Mouse (Mus musculus) heart, embryonic 10.5 days (tissue): ENCODE results near the gene Cadps. TPM values are rescaled to one million over a fixed set of nuclear protein-coding genes. Genes with fewer than 3 reads are reported as not detected.

Experiments
- DNase-seq: peaks from one replicate; pipeline ENCODE4 v3.0.0-alpha.2; 2017; ENCODE audit warnings: low spot score
- H3K27ac ChIP-seq: fragments of 300-500 bp; sonication (generic); 2 replicates; pipeline ENCODE4 v1.5.1; 2016; ENCODE audit warnings: mild to moderate bottlenecking
- H3K27me3 ChIP-seq: fragments of 300-500 bp; sonication (generic); 2 replicates; pipeline ENCODE4 v1.6.1; 2016; ENCODE audit warnings: mild to moderate bottlenecking; ENCODE audit not compliant: poor library complexity, insufficient read depth, severe bottlenecking
- H3K36me3 ChIP-seq: fragments of 300-500 bp; sonication (generic); 2 replicates; pipeline ENCODE4 v1.6.1; 2016; ENCODE audit warnings: mild to moderate bottlenecking, moderate library complexity
- H3K4me1 ChIP-seq: fragments of 300-500 bp; sonication (generic); 2 replicates; pipeline ENCODE4 v1.6.1; 2016; ENCODE audit warnings: mild to moderate bottlenecking
- H3K4me3 ChIP-seq: fragments of 300-500 bp; sonication (generic); 2 replicates; pipeline ENCODE4 v1.5.1; 2016; ENCODE audit warnings: mild to moderate bottlenecking, moderate library complexity
- H3K9me3 ChIP-seq: fragments of 300-500 bp; sonication (generic); 2 replicates; pipeline ENCODE4 v1.6.1; 2016; ENCODE audit warnings: mild to moderate bottlenecking, moderate library complexity
- WGBS: fragments of 180-500 bp; shearing (Covaris S2); methylation state at CpG from one replicate; pipeline ENCODE4 v1.1.7; 2016; 5-methylcytosine and 5-hydroxymethylcytosine counted together
- polyA plus RNA-seq: library from polyadenylated mRNA; unstranded; fragments of >200 nt; fragmentation: Nextera tagmentation; extraction: Ambion mirVana; gene quantifications from 2 replicates; pipeline ENCODE4 v1.2.1, GENCODE M21; 2016

Gene Cadps
- polyA plus RNA-seq: 0.65 and 1.4 TPM in 2 replicates

- WGBS: under 1% methylated on average over 69 of the region's 71 CpGs
- peak; percentile 77 for DNase-seq
- Histone ChIP-seq H3K27me3 (peaks cover 13% of the 10 kb centered on the region; the same call in 1 of the 2 replicates), H3K4me1 (peaks cover 14% of the 10 kb centered on the region), H3K27ac (peak within 1 kb of the TSS; percentile 88), H3K36me3 (no peaks in the 10 kb centered on the region), H3K9me3 (no peaks in the 10 kb centered on the region), H3K4me3 (peak within 1 kb of the TSS; percentile 75)
Measured at GRCm38 (mm10) chr14:12822491-12823219, at the start of gene Cadps. Gene Cadps (minus strand): TSS chr14:12823079.

- Histone ChIP-seq H3K36me3 (no peaks in the 10 kb centered on the region), H3K4me1 (no peaks in the 10 kb centered on the region), H3K27me3 (no peaks in the 10 kb centered on the region), H3K9me3 (no peaks in the 10 kb centered on the region), H3K4me3 (no peak overlapping the region), H3K27ac (no peak overlapping the region)
- no peak for DNase-seq
- WGBS: 82% methylated on average over 1 of the region's 1 CpGs
Measured at GRCm38 (mm10) chr14:12869605-12870004, 46.7 kb upstream of the Cadps start.

- DNase-seq: no peak
- H3K27me3 ChIP-seq: no peaks in the 10 kb centered on the region
- no peaks in the 10 kb centered on the region for H3K36me3 ChIP-seq
- no peak overlapping the region for H3K27ac ChIP-seq
- H3K4me1 ChIP-seq: no peaks in the 10 kb centered on the region
- 66% methylated on average over 2 of the region's 2 CpGs for WGBS
- H3K4me3 ChIP-seq: no peak overlapping the region
- H3K9me3 ChIP-seq: no peaks in the 10 kb centered on the region
Measured at GRCm38 (mm10) chr14:12865258-12865657, 42.4 kb upstream of the Cadps start.

GRCm38 (mm10) chr14:12843860-12844259, 21.0 kb upstream of the Cadps start:
- Histone ChIP-seq H3K4me3 (no peak overlapping the region), H3K27me3 (no peaks in the 10 kb centered on the region), H3K27ac (no peak overlapping the region), H3K4me1 (no peaks in the 10 kb centered on the region), H3K9me3 (no peaks in the 10 kb centered on the region), H3K36me3 (no peaks in the 10 kb centered on the region)
- no peak for DNase-seq

GRCm38 (mm10) chr14:12839471-12839870, 16.6 kb upstream of the Cadps start:
- Histone ChIP-seq H3K4me3 (no peak overlapping the region), H3K27me3 (no peaks in the 10 kb centered on the region), H3K27ac (no peak overlapping the region), H3K4me1 (no peaks in the 10 kb centered on the region), H3K36me3 (no peaks in the 10 kb centered on the region), H3K9me3 (no peaks in the 10 kb centered on the region)
- WGBS: 60% methylated on average over 1 of the region's 1 CpGs
- DNase-seq: no peak

- Histone ChIP-seq H3K27ac (no peak overlapping the region), H3K36me3 (no peaks in the 10 kb centered on the region), H3K4me3 (no peak overlapping the region), H3K27me3 (no peaks in the 10 kb centered on the region), H3K9me3 (no peaks in the 10 kb centered on the region), H3K4me1 (no peaks in the 10 kb centered on the region)
- no peak for DNase-seq
Measured at GRCm38 (mm10) chr14:12838949-12839348, 16.1 kb upstream of the Cadps start.

GRCm38 (mm10) chr14:12838323-12838722, 15.4 kb upstream of the Cadps start:
- Histone ChIP-seq H3K4me1 (no peaks in the 10 kb centered on the region), H3K4me3 (no peak overlapping the region), H3K9me3 (no peaks in the 10 kb centered on the region), H3K27me3 (no peaks in the 10 kb centered on the region), H3K27ac (no peak overlapping the region), H3K36me3 (no peaks in the 10 kb centered on the region)
- DNase-seq: no peak

DNA sequence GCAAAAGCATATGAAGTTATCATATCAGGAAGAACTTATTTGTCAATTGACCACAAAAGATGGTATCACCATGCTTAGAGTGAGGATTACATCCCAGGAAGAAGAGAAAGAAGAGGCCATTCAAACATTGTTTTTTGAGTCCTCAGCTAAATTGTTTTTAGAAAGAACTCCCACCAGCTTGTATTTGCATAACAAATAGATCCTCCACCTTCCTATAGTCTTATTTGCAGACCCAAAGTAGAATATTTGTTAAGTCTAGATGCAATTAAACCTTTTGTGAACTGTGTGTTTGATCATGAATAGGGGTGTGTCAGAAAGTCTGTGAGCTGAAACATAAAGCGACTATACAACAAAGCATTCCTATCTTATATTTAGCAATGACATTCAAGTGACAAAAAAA, 15.0 kb upstream of the Cadps start:
- Histone ChIP-seq H3K9me3 (no peaks in the 10 kb centered on the region), H3K36me3 (no peaks in the 10 kb centered on the region), H3K27me3 (no peaks in the 10 kb centered on the region), H3K4me3 (no peak overlapping the region), H3K4me1 (no peaks in the 10 kb centered on the region), H3K27ac (no peak overlapping the region)
- WGBS: 58% methylated on average over 1 of the region's 1 CpGs
- no peak for DNase-seq

DNA sequence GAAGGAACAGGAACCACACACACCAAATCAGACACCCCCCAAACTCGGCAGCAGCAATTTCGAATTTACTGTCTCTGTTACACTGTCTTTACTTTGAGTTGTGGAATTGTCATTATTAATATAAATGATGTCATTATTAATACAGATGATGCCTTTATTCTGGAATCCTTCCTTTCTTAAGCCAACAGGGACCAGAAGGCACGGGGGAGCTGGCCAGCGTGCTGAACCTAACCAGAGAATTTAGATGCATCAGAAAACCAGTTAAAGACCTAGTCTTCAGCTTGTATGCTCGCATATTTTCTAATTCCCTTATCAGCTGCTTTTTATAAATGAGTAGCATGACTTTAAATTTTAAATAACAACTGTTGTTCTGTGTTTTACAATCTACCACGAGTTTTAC, 902 bp upstream of the Cadps start:
- peaks cover 14% of the 10 kb centered on the region for H3K4me1 ChIP-seq
- no peak overlapping the region for H3K27ac ChIP-seq
- H3K9me3 ChIP-seq: no peaks in the 10 kb centered on the region
- WGBS: 12% methylated on average over 6 of the region's 6 CpGs
- H3K36me3 ChIP-seq: no peaks in the 10 kb centered on the region
- DNase-seq: no peak
- peaks cover 13% of the 10 kb centered on the region; the same call in 1 of the 2 replicates for H3K27me3 ChIP-seq
- H3K4me3 ChIP-seq: no peak overlapping the region

DNA sequence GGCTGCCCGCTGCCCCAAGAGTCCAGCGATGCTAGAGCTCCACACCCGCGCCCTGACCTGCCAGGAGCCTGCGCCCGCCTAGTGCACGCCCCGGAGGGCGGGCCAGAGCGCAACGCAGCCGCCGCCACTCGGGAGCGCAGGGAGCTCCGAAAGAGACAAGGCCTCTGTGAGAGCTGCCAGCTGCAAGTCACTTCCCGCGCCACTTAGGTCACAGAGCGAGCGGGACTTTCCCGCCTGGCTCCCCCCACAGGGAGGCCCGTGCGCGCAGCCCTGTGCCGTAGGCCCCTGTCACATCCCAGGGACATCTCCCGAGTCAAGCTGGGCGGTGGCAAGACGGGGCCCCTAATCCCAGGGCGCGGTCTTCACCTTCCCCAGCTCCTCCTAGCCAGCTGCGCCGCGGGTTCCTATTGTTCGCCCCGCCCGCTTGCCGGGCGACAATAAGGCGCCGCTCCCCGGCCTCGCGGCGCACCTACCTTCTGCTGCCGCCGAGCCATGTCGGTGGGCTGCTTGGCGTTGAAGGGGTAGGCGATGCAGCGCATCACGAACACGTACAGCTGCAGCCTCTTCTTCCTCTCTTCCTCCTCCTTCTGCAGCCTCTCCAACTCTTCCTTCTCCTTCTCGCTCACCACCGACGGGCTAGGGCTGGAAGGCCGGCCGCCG, 918 bp downstream of the Cadps start:
- DNase-seq: peak; percentile 88
- under 1% methylated on average over 58 of the region's 58 CpGs for WGBS
- Histone ChIP-seq H3K36me3 (no peaks in the 10 kb centered on the region), H3K9me3 (no peaks in the 10 kb centered on the region), H3K27ac (peak overlapping the region; percentile 88), H3K27me3 (peaks cover 13% of the 10 kb centered on the region; the same call in 1 of the 2 replicates), H3K4me1 (peaks cover 14% of the 10 kb centered on the region), H3K4me3 (peak overlapping the region; percentile 75)

GRCm38 (mm10) chr14:12821156-12821813, 1.6 kb downstream of the Cadps start:
- peaks cover 14% of the 10 kb centered on the region for H3K4me1 ChIP-seq
- H3K27me3 ChIP-seq: peaks cover 13% of the 10 kb centered on the region; the same call in 1 of the 2 replicates
- no peak for DNase-seq
- H3K4me3 ChIP-seq: peak overlapping the region; percentile 75
- no peaks in the 10 kb centered on the region for H3K36me3 ChIP-seq
- H3K27ac ChIP-seq: peak overlapping the region; percentile 88
- no peaks in the 10 kb centered on the region for H3K9me3 ChIP-seq
- WGBS: under 1% methylated on average over 13 of the region's 13 CpGs

DNA sequence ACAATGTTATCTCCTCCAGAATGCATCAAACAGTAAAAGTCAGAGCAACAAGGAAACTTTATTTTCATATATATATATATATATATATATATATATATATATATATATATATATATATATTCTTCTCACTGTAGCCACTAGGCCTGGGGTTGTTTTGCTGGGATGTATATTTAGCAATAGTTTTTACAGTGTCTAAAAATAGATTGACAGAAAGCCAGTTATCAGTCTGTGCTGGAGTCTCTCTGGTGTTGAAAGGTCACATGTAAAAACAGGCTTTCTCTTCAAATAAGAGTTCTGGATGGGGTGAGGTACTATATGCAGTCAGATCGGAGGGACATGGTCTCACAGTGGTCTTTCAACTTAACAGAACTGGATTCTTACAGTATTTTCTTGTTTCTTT, 2.7 kb downstream of the Cadps start:
- no peak for DNase-seq
- H3K4me3 ChIP-seq: no peak overlapping the region
- H3K4me1 ChIP-seq: peaks cover 14% of the 10 kb centered on the region
- no peaks in the 10 kb centered on the region for H3K36me3 ChIP-seq
- H3K27me3 ChIP-seq: peaks cover 13% of the 10 kb centered on the region; the same call in 1 of the 2 replicates
- no peaks in the 10 kb centered on the region for H3K9me3 ChIP-seq
- no peak overlapping the region; the same call in 1 of the 2 replicates for H3K27ac ChIP-seq
- 38% methylated on average over 1 of the region's 1 CpGs for WGBS

DNA sequence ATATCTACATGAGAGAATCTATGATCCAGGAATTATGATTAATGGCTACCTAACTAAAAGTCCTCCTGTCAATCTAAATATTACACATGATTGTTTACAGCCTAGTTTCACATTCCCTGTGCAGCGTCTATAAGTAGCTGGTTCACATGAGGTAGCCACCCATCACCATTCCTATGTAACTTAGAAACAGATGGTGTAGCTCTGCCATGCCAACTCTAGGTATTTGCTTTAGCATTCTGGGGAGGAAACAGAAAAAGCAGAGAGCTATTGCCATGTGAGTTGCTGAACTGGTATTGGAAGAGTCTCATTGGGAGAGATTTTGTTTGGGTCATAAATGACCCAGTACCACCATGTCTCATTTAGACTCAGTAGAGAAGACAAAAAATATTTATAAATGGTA, 4.4 kb downstream of the Cadps start:
- Histone ChIP-seq H3K4me3 (no peak overlapping the region), H3K27me3 (peaks cover 13% of the 10 kb centered on the region; the same call in 1 of the 2 replicates), H3K27ac (no peak overlapping the region), H3K4me1 (peaks cover 14% of the 10 kb centered on the region), H3K9me3 (no peaks in the 10 kb centered on the region), H3K36me3 (no peaks in the 10 kb centered on the region)
- WGBS: 85% methylated on average over 1 of the region's 1 CpGs
- no peak for DNase-seq
